Mouse (Mus musculus) brain, embryonic 14.5 days (tissue): ENCODE measurements at regions not wholly inside any gene's neighbourhood (a gene's known extent, or its start where the extent isn't known, plus 50 kb on each side); places are given as distances from the start of the nearest gene placed in this dataset.

Source experiments
- DNase-seq: peaks from one replicate; pipeline ENCODE4 v3.0.0-alpha.2; 2011; ENCODE audit warnings: low read depth
- CTCF ChIP-seq: fragments of 200-500 bp; IDR thresholded peaks from 2 replicates; pipeline ENCODE4 v1.5.1; 2012; ENCODE audit warnings: inconsistent platforms, mild to moderate bottlenecking, moderate library complexity, borderline replicate concordance; ENCODE audit not compliant: insufficient read depth, insufficient read length; ENCODE audit errors: extremely low read depth
- POLR2A ChIP-seq: fragments of 200-500 bp; IDR thresholded peaks from 2 replicates; pipeline ENCODE4 v1.6.1; 2012; ENCODE audit warnings: mild to moderate bottlenecking, inconsistent platforms, borderline replicate concordance; ENCODE audit not compliant: poor library complexity, insufficient read depth, insufficient read length, severe bottlenecking; ENCODE audit errors: extremely low read depth

GRCm38 (mm10) chr5:133927054-133927453, 172.5 kb upstream of the Castor2 start:
- TF ChIP-seq CTCF (no peak), POLR2A (no peak)
- DNase-seq, result no peak

DNA sequence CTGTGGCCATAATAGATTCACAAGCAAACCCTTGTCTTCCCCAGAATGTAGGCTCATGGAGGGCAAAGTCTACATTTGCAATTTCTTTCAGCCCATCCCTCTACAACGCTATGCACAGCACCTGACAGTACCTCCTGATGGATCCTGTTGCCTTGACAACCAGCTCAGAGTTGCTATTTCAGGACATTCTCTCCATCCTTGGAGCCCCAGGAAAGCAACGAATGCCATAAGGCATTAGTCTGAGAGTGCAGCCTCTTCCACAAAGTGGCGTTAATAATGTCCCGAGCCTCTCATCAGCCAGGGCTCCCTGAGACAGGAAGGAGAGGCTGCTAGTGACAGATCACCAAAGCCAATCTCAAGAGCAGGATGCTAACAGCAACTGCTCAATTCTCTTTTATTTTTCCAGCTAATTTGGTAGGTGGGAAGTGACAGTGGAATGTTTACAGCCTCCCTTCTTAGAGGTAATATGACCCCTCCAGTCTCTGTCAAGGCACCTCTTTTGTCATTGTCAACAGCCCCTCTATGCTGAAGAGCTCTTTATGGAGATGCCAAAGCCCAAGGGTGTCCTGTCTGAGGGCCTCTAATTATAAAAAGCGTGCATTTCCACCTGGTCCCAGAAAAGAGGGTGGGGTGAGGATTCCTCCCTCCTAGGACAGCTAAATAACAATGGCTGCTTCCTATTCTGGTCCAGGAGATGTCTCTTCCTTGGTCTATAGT, 174.2 kb upstream of the Castor2 start:
- peak; percentile 91 for DNase-seq

DNA sequence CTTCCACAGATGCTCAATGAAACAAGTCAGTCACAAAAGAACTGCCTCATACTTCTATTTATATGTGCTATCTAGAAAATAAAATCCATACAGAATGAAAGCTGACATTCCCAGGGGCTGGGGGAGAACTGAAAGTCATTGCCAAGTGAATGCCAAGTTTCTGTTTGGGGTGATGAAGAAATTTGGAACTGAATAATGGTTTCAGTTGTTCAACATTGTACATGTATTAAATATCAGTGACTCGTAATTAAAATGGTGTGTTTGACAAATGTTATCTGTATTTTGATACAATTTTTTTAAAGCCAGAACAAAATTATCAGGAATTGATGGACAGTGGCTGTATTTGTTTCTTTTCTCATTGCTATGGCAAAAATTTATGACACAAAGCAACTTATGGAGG, 177.3 kb upstream of the Castor2 start:
- DNase-seq, result no peak
- TF ChIP-seq POLR2A, result no peak
- no peak for TF ChIP-seq CTCF

More for the DNA sequence above, 174.2 kb upstream of the Castor2 start:
- no peak for TF ChIP-seq POLR2A

DNA sequence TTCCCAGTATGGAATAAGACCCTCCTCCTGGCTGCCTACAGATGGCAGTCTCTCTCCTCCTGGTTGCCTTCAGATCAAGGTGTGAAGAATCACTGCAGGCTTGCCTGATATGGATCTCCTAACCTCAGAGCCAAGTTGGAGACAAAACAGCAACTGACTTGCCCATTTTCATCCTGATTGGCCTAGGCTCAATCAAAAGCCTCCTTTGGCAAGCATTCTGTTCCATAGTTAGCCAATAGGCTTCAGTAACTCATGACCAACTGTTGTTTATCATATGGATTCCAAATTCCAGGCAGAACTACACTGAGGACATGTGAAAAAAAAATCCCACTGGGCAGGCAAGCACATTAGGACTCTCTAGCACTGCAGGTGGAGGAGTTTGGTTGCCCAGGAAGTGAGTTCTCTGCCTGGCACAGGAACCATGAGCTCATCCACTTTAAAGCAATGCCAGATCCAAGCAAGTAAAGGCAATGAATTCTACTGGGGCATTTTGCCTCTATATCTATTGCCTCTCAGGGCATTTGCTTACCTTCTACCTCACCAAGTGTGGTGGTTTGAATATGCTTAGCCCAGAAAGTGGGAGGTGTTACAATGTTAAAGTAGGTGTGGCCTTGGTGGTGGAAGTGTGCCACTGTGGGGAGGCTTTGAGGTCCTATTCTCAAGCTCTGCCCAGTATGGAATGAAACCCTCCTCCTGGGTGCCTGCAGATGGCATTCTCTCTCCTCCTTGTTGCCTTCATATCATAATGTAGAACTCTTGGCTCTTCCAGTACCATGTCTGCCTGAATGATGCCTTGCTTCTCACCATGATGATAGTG, 183.6 kb upstream of the Castor2 start:
- peak; percentile 70 for DNase-seq
- TF ChIP-seq POLR2A (no peak), CTCF (no peak)

DNA sequence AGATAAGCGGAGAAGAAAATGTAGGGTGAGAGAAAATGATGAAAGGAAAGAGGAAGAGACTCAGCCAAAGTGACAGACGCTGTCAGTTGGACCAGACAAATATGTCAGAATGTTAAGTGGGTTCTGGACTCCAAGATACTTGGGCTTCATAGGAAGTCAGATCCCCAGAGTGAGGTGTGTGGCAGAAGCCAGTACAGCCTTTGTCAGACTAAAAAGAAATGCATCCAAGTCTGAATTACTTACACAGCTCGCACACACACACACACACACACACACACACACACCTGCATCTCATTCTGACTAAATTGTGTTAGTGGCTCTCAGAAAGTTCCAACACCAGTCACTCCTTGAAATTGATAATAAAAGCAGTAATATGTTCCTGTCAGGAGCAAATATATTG, 192.1 kb upstream of the Castor2 start:
- TF ChIP-seq POLR2A (no peak), CTCF (no peak)
- no peak for DNase-seq

- TF ChIP-seq CTCF, result peak; percentile 70; the same call in 1 of the 2 replicates
- TF ChIP-seq POLR2A, result no peak
- peak; percentile 88 for DNase-seq
Observed at GRCm38 (mm10) chr5:133898025-133898598, 201.4 kb upstream of the Castor2 start.

DNA sequence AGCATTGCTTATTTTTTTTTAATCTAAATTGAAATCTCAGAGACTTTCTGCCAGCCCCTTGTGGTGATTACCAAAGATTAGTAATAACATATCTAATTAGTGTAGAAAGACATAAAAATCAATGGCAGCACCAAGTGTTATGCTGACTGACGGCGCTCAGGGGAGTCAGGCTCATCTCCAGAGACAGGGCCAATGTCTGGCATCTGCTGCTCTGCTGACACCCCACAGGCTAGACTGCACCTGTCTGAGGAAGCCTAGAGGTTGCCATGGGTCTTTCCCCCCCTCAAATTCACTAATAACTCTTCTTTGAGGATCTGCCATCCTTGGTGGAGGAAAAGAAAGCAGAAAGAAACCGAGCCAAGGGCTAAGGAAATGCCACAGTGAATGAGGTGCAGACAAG, 208.8 kb upstream of the Castor2 start:
- peak; percentile 74 for DNase-seq
- no peak for TF ChIP-seq CTCF
- no peak for TF ChIP-seq POLR2A

- TF ChIP-seq CTCF, result no peak
- no peak for TF ChIP-seq POLR2A
- DNase-seq, result peak; percentile 98
Observed at GRCm38 (mm10) chr5:133889841-133890240, 209.7 kb upstream of the Castor2 start.

DNA sequence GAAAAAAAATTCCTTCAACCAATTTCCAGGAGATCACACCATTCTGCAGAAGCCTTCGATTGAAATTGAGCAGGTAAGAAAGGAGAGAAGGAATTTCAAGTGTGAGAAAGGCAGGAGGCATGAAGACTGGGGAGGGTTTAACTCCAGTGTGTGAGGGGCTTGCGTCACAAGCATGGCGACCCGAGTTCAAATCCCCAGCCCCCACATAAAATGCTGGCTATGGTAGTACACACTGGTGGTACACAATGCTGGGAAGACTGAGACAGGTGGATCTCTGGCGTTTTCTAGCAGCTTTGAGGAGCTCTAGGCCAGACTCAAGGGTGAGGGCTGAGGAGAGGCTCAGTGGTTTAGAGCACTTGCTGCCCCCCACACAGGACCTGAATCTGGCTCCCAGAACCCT, 214.0 kb upstream of the Castor2 start:
- DNase-seq, result no peak
- TF ChIP-seq CTCF (no peak), POLR2A (no peak)

- DNase-seq, result peak; percentile 98
- peak; percentile 10; the same call in 1 of the 2 replicates for TF ChIP-seq CTCF
- no peak for TF ChIP-seq POLR2A
Observed at GRCm38 (mm10) chr5:133885016-133885415, 214.5 kb upstream of the Castor2 start.

DNA sequence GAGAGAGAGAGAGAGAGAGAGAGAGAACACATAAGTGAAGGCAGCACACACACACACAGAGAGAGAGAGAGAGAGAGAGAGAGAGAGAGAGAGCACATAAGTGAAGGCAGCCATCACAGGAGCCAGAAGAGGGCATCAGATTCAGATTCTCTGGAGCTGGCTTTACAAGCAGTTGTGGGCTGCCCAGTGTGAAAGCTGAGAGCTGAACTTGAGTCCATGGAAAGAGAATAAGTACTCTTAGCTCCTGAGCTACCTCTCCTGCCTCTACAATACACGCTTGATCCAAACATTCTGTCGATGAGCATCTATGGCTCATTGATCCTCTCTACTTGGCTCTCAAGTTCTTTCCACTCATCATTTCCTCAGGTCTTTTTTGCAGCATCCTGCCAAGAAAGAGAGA, 214.9 kb upstream of the Castor2 start:
- peak; percentile 87 for DNase-seq
- TF ChIP-seq POLR2A (no peak), CTCF (no peak)
